Mouse (Mus musculus): ENCODE measurements at regions not wholly inside any gene's neighbourhood (a gene's known extent, or its start where the extent isn't known, plus 50 kb on each side); places are given as distances from the start of the nearest gene placed in this dataset.
A peak's percentile ranks its signal among the peaks of the same experiment; 100 is the strongest.

DNA sequence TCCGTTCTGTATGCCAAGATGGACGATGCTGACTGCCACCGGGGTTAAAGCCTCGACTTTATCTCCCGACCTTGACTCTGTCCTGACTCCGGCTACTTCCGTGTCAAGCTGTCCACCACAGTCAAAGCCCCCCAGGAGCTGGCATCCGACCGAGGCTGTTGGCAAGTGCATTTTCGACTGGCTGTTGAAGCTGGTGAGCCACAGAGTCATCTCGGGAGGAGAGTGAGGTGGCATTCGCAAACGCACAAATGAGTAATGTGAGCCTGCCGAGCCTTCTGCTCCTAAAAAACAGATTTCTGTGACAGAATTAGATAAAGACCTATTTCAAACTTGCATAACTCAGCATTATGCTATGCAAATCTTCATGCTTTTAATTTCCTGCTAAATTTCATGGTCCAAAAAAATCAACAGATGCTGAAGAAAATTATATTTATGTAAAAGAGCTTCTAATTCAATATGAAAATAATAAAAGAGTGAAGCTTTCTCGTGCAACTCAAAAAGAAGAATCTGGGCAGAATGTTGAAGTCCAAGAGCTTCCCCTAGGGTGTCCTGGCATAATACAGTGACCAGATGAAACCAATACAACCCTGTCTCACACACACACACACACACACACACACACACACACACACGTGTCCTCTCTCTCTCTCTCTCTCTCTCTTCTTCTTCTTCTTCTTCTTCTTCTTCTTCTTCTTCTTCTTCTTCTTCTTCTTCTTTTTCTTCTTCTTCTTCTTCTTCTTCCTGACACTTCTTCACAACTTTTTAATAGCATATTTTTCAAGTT, 171.2 kb upstream of the Atp2b1 start:
- 93% methylated on average over 16 of the region's 16 CpGs for WGBS
- H3K27ac ChIP-seq (ENCODE audit: control insufficient read depth, insufficient read depth, low read length) = no peak overlapping the region
- H3K27me3 ChIP-seq (ENCODE audit: control insufficient read depth, insufficient read depth, low read length) = no peaks in the 10 kb centered on the region
- no peak overlapping the region for H3K4me3 ChIP-seq (ENCODE audit: control insufficient read depth, insufficient read depth, low read length)
- DNase-seq = no peak
- H3K4me1 ChIP-seq (replicated peaks; ENCODE audit: control insufficient read depth, insufficient read depth, low read length) = peaks cover 6% of the 10 kb centered on the region
- no peak for TF ChIP-seq POLR2A (IDR thresholded peaks at IDR 0.05; ENCODE audit: control insufficient read depth, extremely low read depth, insufficient read depth, low read length, poor library complexity)
- no peak for TF ChIP-seq CTCF (IDR thresholded peaks at IDR 0.05; ENCODE audit: borderline replicate concordance, control insufficient read depth, extremely low read depth, insufficient read depth, low read length, poor library complexity)
- no peaks in the 10 kb centered on the region for H3K36me3 ChIP-seq (ENCODE audit: control insufficient read depth, insufficient read depth, low read length)

- WGBS = 8% methylated on average over 6 of the region's 6 CpGs
- H3K27ac ChIP-seq (ENCODE audit: control insufficient read depth, insufficient read depth, low read length) = no peak overlapping the region
- DNase-seq = peak; percentile 24
Measured at GRCm38 (mm10) chr10:98744246-98744645, 170.0 kb upstream of the Atp2b1 start.

DNA sequence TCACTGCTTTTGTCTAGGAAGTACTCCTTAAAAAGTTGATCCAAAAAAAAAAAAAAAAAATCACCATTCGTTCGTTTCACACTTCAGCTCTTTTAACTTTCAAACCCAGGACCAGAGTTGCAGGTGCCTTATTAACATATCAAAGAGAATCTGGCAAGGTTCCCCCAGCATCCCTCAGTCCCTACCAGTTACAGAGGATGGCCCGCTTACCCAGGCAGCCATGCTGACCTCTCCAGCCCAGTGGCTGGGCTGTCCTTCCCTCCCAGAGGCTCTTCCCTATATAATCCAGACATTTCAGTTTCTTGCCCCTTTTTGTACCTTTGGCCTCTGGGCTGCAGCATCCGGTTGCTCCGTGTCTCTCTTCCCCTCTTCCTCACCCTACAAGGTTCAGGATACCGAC, 169.5 kb upstream of the Atp2b1 start:
- Histone ChIP-seq H3K4me3 (ENCODE audit: control insufficient read depth, insufficient read depth, low read length) (no peak overlapping the region), H3K36me3 (ENCODE audit: control insufficient read depth, insufficient read depth, low read length) (no peaks in the 10 kb centered on the region), H3K4me1 (replicated peaks; ENCODE audit: control insufficient read depth, insufficient read depth, low read length) (peaks cover 6% of the 10 kb centered on the region), H3K27me3 (ENCODE audit: control insufficient read depth, insufficient read depth, low read length) (no peaks in the 10 kb centered on the region), H3K27ac (ENCODE audit: control insufficient read depth, insufficient read depth, low read length) (no peak overlapping the region; the same call in 1 of the 2 replicates)
- DNase-seq = no peak
- TF ChIP-seq CTCF (IDR thresholded peaks at IDR 0.05; ENCODE audit: borderline replicate concordance, control insufficient read depth, extremely low read depth, insufficient read depth, low read length, poor library complexity) (no peak), POLR2A (IDR thresholded peaks at IDR 0.05; ENCODE audit: control insufficient read depth, extremely low read depth, insufficient read depth, low read length, poor library complexity) (no peak)
- WGBS = 73% methylated on average over 6 of the region's 6 CpGs

More at GRCm38 (mm10) chr10:98744246-98744645, 170.0 kb upstream of the Atp2b1 start:
- no peak overlapping the region for H3K4me3 ChIP-seq (ENCODE audit: control insufficient read depth, insufficient read depth, low read length)
- H3K4me1 ChIP-seq (replicated peaks; ENCODE audit: control insufficient read depth, insufficient read depth, low read length) = peaks cover 6% of the 10 kb centered on the region
- TF ChIP-seq POLR2A (IDR thresholded peaks at IDR 0.05; ENCODE audit: control insufficient read depth, extremely low read depth, insufficient read depth, low read length, poor library complexity) = no peak
- TF ChIP-seq CTCF (IDR thresholded peaks at IDR 0.05; ENCODE audit: borderline replicate concordance, control insufficient read depth, extremely low read depth, insufficient read depth, low read length, poor library complexity) = no peak
- no peaks in the 10 kb centered on the region for H3K27me3 ChIP-seq (ENCODE audit: control insufficient read depth, insufficient read depth, low read length)
- H3K36me3 ChIP-seq (ENCODE audit: control insufficient read depth, insufficient read depth, low read length) = no peaks in the 10 kb centered on the region

- 40% methylated on average over 2 of the region's 2 CpGs for WGBS
- no peaks in the 10 kb centered on the region for H3K36me3 ChIP-seq (ENCODE audit: control insufficient read depth, insufficient read depth, low read length)
- H3K27ac ChIP-seq (ENCODE audit: control insufficient read depth, insufficient read depth, low read length) = no peak overlapping the region
- TF ChIP-seq POLR2A (IDR thresholded peaks at IDR 0.05; ENCODE audit: control insufficient read depth, extremely low read depth, insufficient read depth, low read length, poor library complexity) = no peak
- TF ChIP-seq CTCF (IDR thresholded peaks at IDR 0.05; ENCODE audit: borderline replicate concordance, control insufficient read depth, extremely low read depth, insufficient read depth, low read length, poor library complexity) = no peak
- H3K4me1 ChIP-seq (replicated peaks; ENCODE audit: control insufficient read depth, insufficient read depth, low read length) = peaks cover 6% of the 10 kb centered on the region
- no peak for DNase-seq
- no peaks in the 10 kb centered on the region for H3K27me3 ChIP-seq (ENCODE audit: control insufficient read depth, insufficient read depth, low read length)
- no peak overlapping the region for H3K4me3 ChIP-seq (ENCODE audit: control insufficient read depth, insufficient read depth, low read length)
Measured at GRCm38 (mm10) chr10:98745409-98745808, 168.8 kb upstream of the Atp2b1 start.

GRCm38 (mm10) chr10:98745861-98746260, 168.3 kb upstream of the Atp2b1 start:
- DNase-seq = no peak
- H3K4me3 ChIP-seq (ENCODE audit: control insufficient read depth, insufficient read depth, low read length) = no peak overlapping the region
- no peaks in the 10 kb centered on the region for H3K27me3 ChIP-seq (ENCODE audit: control insufficient read depth, insufficient read depth, low read length)
- WGBS = 86% methylated on average over 5 of the region's 5 CpGs
- peaks cover 6% of the 10 kb centered on the region for H3K4me1 ChIP-seq (replicated peaks; ENCODE audit: control insufficient read depth, insufficient read depth, low read length)
- H3K27ac ChIP-seq (ENCODE audit: control insufficient read depth, insufficient read depth, low read length) = no peak overlapping the region
- TF ChIP-seq POLR2A (IDR thresholded peaks at IDR 0.05; ENCODE audit: control insufficient read depth, extremely low read depth, insufficient read depth, low read length, poor library complexity) (no peak), CTCF (IDR thresholded peaks at IDR 0.05; ENCODE audit: borderline replicate concordance, control insufficient read depth, extremely low read depth, insufficient read depth, low read length, poor library complexity) (no peak)
- H3K36me3 ChIP-seq (ENCODE audit: control insufficient read depth, insufficient read depth, low read length) = no peaks in the 10 kb centered on the region

DNA sequence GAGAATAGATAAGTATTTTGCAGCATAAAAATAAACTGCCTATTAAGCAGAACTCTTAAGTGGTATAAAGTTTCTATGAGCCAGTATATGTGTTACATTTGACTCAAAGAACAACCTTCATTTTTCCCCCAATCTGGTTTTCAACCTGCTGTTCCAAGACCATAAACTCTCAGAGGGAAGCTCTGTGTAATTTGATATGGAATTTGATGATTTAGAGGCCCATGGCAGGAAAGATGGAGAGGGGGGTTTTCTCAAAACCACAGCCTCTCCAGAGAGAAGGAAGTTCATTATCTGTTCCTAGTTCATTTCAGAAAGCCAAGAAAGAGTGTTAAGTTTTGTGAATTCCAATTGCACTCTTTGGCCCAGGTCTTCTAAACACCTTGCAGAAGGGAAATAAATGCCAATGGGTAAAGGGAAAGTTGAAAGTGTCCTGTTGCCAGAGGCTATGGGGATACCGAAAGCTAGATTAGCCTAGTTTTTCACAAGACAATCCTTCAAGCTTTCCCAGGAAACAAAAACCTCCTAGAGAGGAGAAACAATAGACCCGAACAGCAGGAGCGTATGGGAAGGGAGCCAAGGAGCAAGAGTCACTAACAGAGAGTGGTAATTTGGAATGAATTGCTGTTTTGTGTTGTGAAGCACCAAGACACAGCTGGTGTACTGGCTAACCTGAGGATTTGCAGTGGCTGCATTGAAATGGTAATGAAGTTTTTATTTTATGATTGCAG, 165.2 kb upstream of the Atp2b1 start:
- Histone ChIP-seq H3K4me3 (ENCODE audit: control insufficient read depth, insufficient read depth, low read length) (no peak overlapping the region), H3K27ac (ENCODE audit: control insufficient read depth, insufficient read depth, low read length) (no peak overlapping the region), H3K4me1 (replicated peaks; ENCODE audit: control insufficient read depth, insufficient read depth, low read length) (peaks cover 4% of the 10 kb centered on the region), H3K27me3 (ENCODE audit: control insufficient read depth, insufficient read depth, low read length) (no peaks in the 10 kb centered on the region), H3K36me3 (ENCODE audit: control insufficient read depth, insufficient read depth, low read length) (no peaks in the 10 kb centered on the region)
- 87% methylated on average over 3 of the region's 3 CpGs for WGBS
- DNase-seq = no peak
- TF ChIP-seq CTCF (IDR thresholded peaks at IDR 0.05; ENCODE audit: borderline replicate concordance, control insufficient read depth, extremely low read depth, insufficient read depth, low read length, poor library complexity) (no peak), POLR2A (IDR thresholded peaks at IDR 0.05; ENCODE audit: control insufficient read depth, extremely low read depth, insufficient read depth, low read length, poor library complexity) (no peak)
